Mouse (Mus musculus) testis, adult 2 months (tissue): Measurements from ENCODE around the gene Rgs8. TPM values are rescaled to one million over a fixed set of nuclear protein-coding genes. Genes with fewer than 3 reads are reported as not detected.

Experiments used
- H3K27ac ChIP-seq: fragments of 200-500 bp; 2 replicates; pipeline ENCODE4 v1.5.1; 2012; ENCODE audit warnings: low read depth, low read length; ENCODE audit not compliant: control insufficient read depth, insufficient read depth
- H3K27me3 ChIP-seq: fragments of 200-500 bp; 2 replicates; pipeline ENCODE4 v1.6.1; 2012; ENCODE audit warnings: mild to moderate bottlenecking, low read length, moderate library complexity; ENCODE audit not compliant: control insufficient read depth, insufficient read depth
- H3K36me3 ChIP-seq: fragments of 200-500 bp; 2 replicates; pipeline ENCODE4 v1.6.1; 2012; ENCODE audit warnings: mild to moderate bottlenecking, low read length; ENCODE audit not compliant: control insufficient read depth, insufficient read depth
- H3K4me1 ChIP-seq: fragments of 200-500 bp; 2 replicates; pipeline ENCODE4 v1.6.1; 2012; ENCODE audit warnings: low read length; ENCODE audit not compliant: control insufficient read depth, insufficient read depth
- H3K4me3 ChIP-seq: fragments of 200-500 bp; 2 replicates; pipeline ENCODE4 v1.5.1; 2012; ENCODE audit warnings: low read depth, mild to moderate bottlenecking, low read length, moderate library complexity, mixed read lengths; ENCODE audit not compliant: control insufficient read depth
- CTCF ChIP-seq: fragments of 200-500 bp; IDR thresholded peaks from 2 replicates; pipeline ENCODE4 v1.5.1; 2012; ENCODE audit warnings: low read depth, mild to moderate bottlenecking, inconsistent platforms, low read length, moderate library complexity; ENCODE audit not compliant: control insufficient read depth, insufficient read depth, insufficient replicate concordance
- POLR2A ChIP-seq: fragments of 200-500 bp; IDR thresholded peaks from 2 replicates; pipeline ENCODE4 v1.6.1; 2012; ENCODE audit warnings: low read depth, mild to moderate bottlenecking, inconsistent platforms, low read length, moderate library complexity; ENCODE audit not compliant: control insufficient read depth
- polyA plus RNA-seq: library from polyadenylated mRNA; depleted of rRNA; stranded (reverse); fragments of >200 nt; gene quantifications from 2 replicates; pipeline ENCODE4 v1.2.3, GENCODE M21; 2012

Rgs8 gene
- polyA plus RNA-seq, 1 experiment = 0.06 TPM

GRCm38 (mm10) chr1:153641492-153641939 is 11.3 kb upstream of the Rgs8 start:
- Histone ChIP-seq H3K36me3 (no peaks in the 10 kb centered on the region), H3K4me3 (no peak overlapping the region), H3K27ac (no peak overlapping the region), H3K4me1 (peaks cover 8% of the 10 kb centered on the region), H3K27me3 (no peaks in the 10 kb centered on the region)
- TF ChIP-seq CTCF (no peak), POLR2A (no peak)

- Histone ChIP-seq H3K36me3 (no peaks in the 10 kb centered on the region), H3K27ac (no peak overlapping the region), H3K4me3 (no peak overlapping the region)
These were observed 10.8 kb upstream of the Rgs8 start for GRCm38 (mm10) chr1:153641940-153642501.

GRCm38 (mm10) chr1:153653674-153654073 is 849 bp downstream of the Rgs8 start:
- Histone ChIP-seq H3K4me1 (no peaks in the 10 kb centered on the region), H3K4me3 (no peak overlapping the region), H3K27ac (no peak overlapping the region), H3K36me3 (no peaks in the 10 kb centered on the region), H3K27me3 (no peaks in the 10 kb centered on the region; the same call in 1 of the 2 replicates)
- TF ChIP-seq CTCF = no peak
- TF ChIP-seq POLR2A = no peak

More at GRCm38 (mm10) chr1:153641940-153642501, 10.8 kb upstream of the Rgs8 start:
- Histone ChIP-seq H3K27me3 (no peaks in the 10 kb centered on the region), H3K4me1 (peaks cover 8% of the 10 kb centered on the region)
- TF ChIP-seq CTCF (no peak), POLR2A (no peak)

GRCm38 (mm10) chr1:153659666-153660065 is 6.8 kb downstream of the Rgs8 start:
- peaks cover 2% of the 10 kb centered on the region; the same call in 1 of the 2 replicates for H3K4me1 ChIP-seq
- H3K27me3 ChIP-seq = no peaks in the 10 kb centered on the region
- H3K36me3 ChIP-seq = no peaks in the 10 kb centered on the region
- no peak overlapping the region for H3K27ac ChIP-seq
- no peak for TF ChIP-seq POLR2A
- no peak for TF ChIP-seq CTCF
- no peak overlapping the region for H3K4me3 ChIP-seq

GRCm38 (mm10) chr1:153660982-153661688 is 8.3 kb downstream of the Rgs8 start:
- Histone ChIP-seq H3K4me3 (no peak overlapping the region), H3K27me3 (no peaks in the 10 kb centered on the region), H3K4me1 (peaks cover 2% of the 10 kb centered on the region; the same call in 1 of the 2 replicates), H3K36me3 (no peaks in the 10 kb centered on the region), H3K27ac (no peak overlapping the region)
- TF ChIP-seq POLR2A (no peak), CTCF (no peak)

GRCm38 (mm10) chr1:153661689-153662002 is 8.8 kb downstream of the Rgs8 start:
- Histone ChIP-seq H3K4me1 (peaks cover 2% of the 10 kb centered on the region; the same call in 1 of the 2 replicates), H3K27ac (no peak overlapping the region), H3K4me3 (no peak overlapping the region), H3K27me3 (no peaks in the 10 kb centered on the region), H3K36me3 (no peaks in the 10 kb centered on the region)
- TF ChIP-seq CTCF (no peak), POLR2A (no peak)

- peaks cover 2% of the 10 kb centered on the region; the same call in 1 of the 2 replicates for H3K4me1 ChIP-seq
- no peak overlapping the region for H3K27ac ChIP-seq
- no peaks in the 10 kb centered on the region for H3K36me3 ChIP-seq
- H3K27me3 ChIP-seq = no peaks in the 10 kb centered on the region
- no peak for TF ChIP-seq POLR2A
- no peak for TF ChIP-seq CTCF
- no peak overlapping the region for H3K4me3 ChIP-seq
These were observed 9.5 kb downstream of the Rgs8 start for GRCm38 (mm10) chr1:153662362-153662761.
